Mouse (Mus musculus): ENCODE data around the gene Mrpl24. TPM values are rescaled to one million over a fixed set of nuclear protein-coding genes. Genes with fewer than 3 reads are reported as not detected.
"Not testable (repeated sequence)": the region's sequence is repeated elsewhere in the genome, so short reads cannot be mapped to it uniquely, and the experiment has no call there.

Gene Mrpl24
- 57.0 and 57.3 TPM in 2 replicates for polyA plus RNA-seq (2016; fragmentation: Nextera tagmentation; extraction: Ambion mirVana)

GRCm38 (mm10) chr3:87919336-87920108, at the start of gene Mrpl24:
TSS of gene Mrpl24 (plus strand) at chr3:87919506.
- peaks cover 29% of the 10 kb centered on the region for H3K4me1 ChIP-seq
- H3K4me3 ChIP-seq = peak within 1 kb of the TSS; percentile 74
- no peaks in the 10 kb centered on the region for H3K27me3 ChIP-seq (replicated peaks)
- peak within 1 kb of the TSS; percentile 79 for H3K9ac ChIP-seq
- WGBS (ENCODE audit: insufficient replicate concordance) = under 1% methylated on average over 30 of the region's 30 CpGs
- peak; percentile 75 for ATAC-seq
- H3K36me3 ChIP-seq = peaks cover 65% of the 10 kb centered on the region
- H3K4me2 ChIP-seq = peak within 1 kb of the TSS; percentile 85
- H3K27ac ChIP-seq = peak within 1 kb of the TSS; percentile 80
- no peaks in the 10 kb centered on the region for H3K9me3 ChIP-seq (replicated peaks)

GRCm38 (mm10) chr3:87877730-87878129, 41.6 kb upstream of the Mrpl24 start:
- 86% methylated on average over 4 of the region's 4 CpGs for WGBS (ENCODE audit: insufficient replicate concordance)
- Histone ChIP-seq H3K4me1 (peaks cover 5% of the 10 kb centered on the region), H3K27ac (no peak overlapping the region), H3K9me3 (replicated peaks) (no peaks in the 10 kb centered on the region), H3K4me3 (no peak overlapping the region), H3K9ac (no peak overlapping the region), H3K4me2 (no peak overlapping the region), H3K27me3 (replicated peaks) (no peaks in the 10 kb centered on the region), H3K36me3 (peaks cover 91% of the 10 kb centered on the region)
- no peak for ATAC-seq

GRCm38 (mm10) chr3:87884291-87884690, 35.0 kb upstream of the Mrpl24 start:
- peak overlapping the region; percentile 95 for H3K4me3 ChIP-seq
- peaks cover 28% of the 10 kb centered on the region for H3K4me1 ChIP-seq
- no peaks in the 10 kb centered on the region for H3K27me3 ChIP-seq (replicated peaks)
- H3K9me3 ChIP-seq (replicated peaks) = peaks cover 6% of the 10 kb centered on the region; the same call in 1 of the 2 replicates
- peak overlapping the region; percentile 77 for H3K4me2 ChIP-seq
- H3K27ac ChIP-seq = peak overlapping the region; percentile 91
- 2% methylated on average over 3 of the region's 3 CpGs for WGBS (ENCODE audit: insufficient replicate concordance)
- H3K9ac ChIP-seq = peak overlapping the region; percentile 97
- ATAC-seq = no peak
- peaks cover 34% of the 10 kb centered on the region for H3K36me3 ChIP-seq

GRCm38 (mm10) chr3:87884708-87885251, 34.5 kb upstream of the Mrpl24 start:
- Histone ChIP-seq H3K4me1 (peaks cover 28% of the 10 kb centered on the region), H3K9me3 (replicated peaks) (peaks cover 6% of the 10 kb centered on the region; the same call in 1 of the 2 replicates), H3K27me3 (replicated peaks) (no peaks in the 10 kb centered on the region), H3K4me2 (peak overlapping the region; percentile 77), H3K36me3 (peaks cover 30% of the 10 kb centered on the region), H3K27ac (peak overlapping the region; percentile 91), H3K9ac (peak overlapping the region; percentile 97), H3K4me3 (peak overlapping the region; percentile 95)
- under 1% methylated on average over 26 of the region's 28 CpGs for WGBS (ENCODE audit: insufficient replicate concordance)
- ATAC-seq = peak; percentile 1; the same call in 1 of the 2 replicates

GRCm38 (mm10) chr3:87885281-87886003, 33.9 kb upstream of the Mrpl24 start, which contains the start of gene Prcc:
TSS of gene Prcc (minus strand) at chr3:87885608.
- H3K27me3 ChIP-seq (replicated peaks) = no peaks in the 10 kb centered on the region
- H3K4me2 ChIP-seq = peak within 1 kb of the TSS; percentile 77
- peaks cover 23% of the 10 kb centered on the region for H3K36me3 ChIP-seq
- peak within 1 kb of the TSS; percentile 97 for H3K9ac ChIP-seq
- peaks cover 28% of the 10 kb centered on the region for H3K4me1 ChIP-seq
- H3K9me3 ChIP-seq (replicated peaks) = peaks cover 6% of the 10 kb centered on the region; the same call in 1 of the 2 replicates
- WGBS (ENCODE audit: insufficient replicate concordance) = 1% methylated on average over 33 of the region's 33 CpGs
- H3K27ac ChIP-seq = peak within 1 kb of the TSS; percentile 91
- H3K4me3 ChIP-seq = peak within 1 kb of the TSS; percentile 95
- peak; percentile 96 for ATAC-seq

GRCm38 (mm10) chr3:87886004-87886365, 33.3 kb upstream of the Mrpl24 start:
- peak overlapping the region; percentile 95 for H3K4me3 ChIP-seq
- H3K9ac ChIP-seq = peak overlapping the region; percentile 56; the same call in 1 of the 2 replicates
- H3K36me3 ChIP-seq = peaks cover 18% of the 10 kb centered on the region
- H3K27ac ChIP-seq = peak overlapping the region; percentile 91
- 8% methylated on average over 10 of the region's 10 CpGs for WGBS (ENCODE audit: insufficient replicate concordance)
- H3K27me3 ChIP-seq (replicated peaks) = no peaks in the 10 kb centered on the region
- ATAC-seq = peak; percentile 4; the same call in 1 of the 2 replicates
- peak overlapping the region; percentile 77 for H3K4me2 ChIP-seq
- H3K9me3 ChIP-seq (replicated peaks) = peaks cover 6% of the 10 kb centered on the region; the same call in 1 of the 2 replicates
- H3K4me1 ChIP-seq = peaks cover 28% of the 10 kb centered on the region

GRCm38 (mm10) chr3:87886416-87886815, 32.9 kb upstream of the Mrpl24 start:
- WGBS (ENCODE audit: insufficient replicate concordance) = 82% methylated on average over 6 of the region's 6 CpGs
- peaks cover 6% of the 10 kb centered on the region; the same call in 1 of the 2 replicates for H3K9me3 ChIP-seq (replicated peaks)

GRCm38 (mm10) chr3:87887400-87887799, 31.9 kb upstream of the Mrpl24 start:
- not testable (repeated sequence) for ATAC-seq; H3K36me3 ChIP-seq; H3K4me3 ChIP-seq; H3K9me3 ChIP-seq (replicated peaks); H3K27ac ChIP-seq; H3K4me2 ChIP-seq; H3K9ac ChIP-seq; H3K27me3 ChIP-seq (replicated peaks)
- peaks cover 25% of the 10 kb centered on the region for H3K4me1 ChIP-seq
- WGBS (ENCODE audit: insufficient replicate concordance) = 73% methylated on average over 4 of the region's 4 CpGs

More at GRCm38 (mm10) chr3:87886416-87886815, 32.9 kb upstream of the Mrpl24 start:
- peak overlapping the region; percentile 95 for H3K4me3 ChIP-seq
- no peaks in the 10 kb centered on the region for H3K27me3 ChIP-seq (replicated peaks)
- H3K9ac ChIP-seq = peak overlapping the region; percentile 56; the same call in 1 of the 2 replicates
- H3K27ac ChIP-seq = peak overlapping the region; percentile 64
- H3K4me2 ChIP-seq = peak overlapping the region; percentile 77
- peaks cover 28% of the 10 kb centered on the region for H3K4me1 ChIP-seq
- no peak for ATAC-seq
- peaks cover 14% of the 10 kb centered on the region for H3K36me3 ChIP-seq

- Histone ChIP-seq H3K9me3 (replicated peaks) (peaks cover 6% of the 10 kb centered on the region; the same call in 1 of the 2 replicates), H3K4me2 (no peak overlapping the region), H3K4me1 (peaks cover 19% of the 10 kb centered on the region), H3K27me3 (replicated peaks) (no peaks in the 10 kb centered on the region), H3K36me3 (0 out of 2 replicates have a peak, but pooled peaks cover 2% of the 10 kb centered on the region), H3K4me3 (no peak overlapping the region), H3K9ac (no peak overlapping the region), H3K27ac (no peak overlapping the region)
- no peak for ATAC-seq
- 79% methylated on average over 3 of the region's 3 CpGs for WGBS (ENCODE audit: insufficient replicate concordance)
These were observed 27.8 kb upstream of the Mrpl24 start for GRCm38 (mm10) chr3:87891481-87891880.

GRCm38 (mm10) chr3:87893367-87893905, 25.9 kb upstream of the Mrpl24 start:
- Histone ChIP-seq H3K4me3 (no peak overlapping the region), H3K4me2 (no peak overlapping the region), H3K36me3 (no peaks in the 10 kb centered on the region), H3K9ac (0 out of 2 replicates have a peak overlapping the region, but pooled peaks have one; percentile 3), H3K4me1 (peaks cover 16% of the 10 kb centered on the region), H3K9me3 (replicated peaks) (0 out of 2 replicates have a peak, but pooled peaks cover under 1% of the 10 kb centered on the region), H3K27ac (peak overlapping the region; percentile 52), H3K27me3 (replicated peaks) (no peaks in the 10 kb centered on the region)
- 74% methylated on average over 3 of the region's 3 CpGs for WGBS (ENCODE audit: insufficient replicate concordance)
- ATAC-seq = peak; percentile 63

GRCm38 (mm10) chr3:87899266-87899665, 20.0 kb upstream of the Mrpl24 start:
- Histone ChIP-seq H3K4me2 (peak overlapping the region; percentile 72; the same call in 1 of the 2 replicates), H3K36me3 (no peaks in the 10 kb centered on the region), H3K4me3 (no peak overlapping the region), H3K9me3 (replicated peaks) (no peaks in the 10 kb centered on the region), H3K27ac (peak overlapping the region; percentile 31; the same call in 1 of the 2 replicates), H3K4me1 (peaks cover 47% of the 10 kb centered on the region), H3K27me3 (replicated peaks) (no peaks in the 10 kb centered on the region), H3K9ac (no peak overlapping the region)
- WGBS (ENCODE audit: insufficient replicate concordance) = 76% methylated on average over 3 of the region's 3 CpGs
- ATAC-seq = no peak
